Mouse (Mus musculus): ENCODE results near the gene Slc17a5. TPM values are rescaled to one million over a fixed set of nuclear protein-coding genes. Genes with fewer than 3 reads are reported as not detected.

Slc17a5 gene
- 29.9 TPM for polyA plus RNA-seq (2021)

DNA sequence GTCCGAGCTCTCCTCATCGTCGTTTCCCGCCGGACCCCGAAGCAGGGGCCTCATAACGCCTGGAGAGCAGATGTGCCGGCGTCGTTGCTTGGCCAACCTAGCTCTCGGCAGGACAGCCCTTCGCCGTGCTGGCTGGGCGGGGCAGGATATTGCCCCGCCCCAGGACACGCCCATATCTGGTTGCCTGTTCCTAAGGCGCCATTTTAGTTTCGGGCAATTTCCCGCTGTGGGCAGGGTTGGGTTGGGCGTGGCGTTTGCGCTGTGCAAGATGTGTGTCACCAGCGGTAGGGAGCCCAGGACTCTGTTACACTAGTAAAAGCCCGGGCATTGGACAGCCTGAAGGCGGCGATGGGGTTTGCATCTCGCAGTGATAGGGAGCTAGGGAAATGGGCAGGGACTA is at the start of gene Slc17a5:
Gene Slc17a5, minus strand, starts transcription at position 128 of the 400 bp plus-strand sequence.
- no peak for TF ChIP-seq CTCF (IDR thresholded peaks at IDR 0.05)
- no peaks in the 10 kb centered on the region for H3K27me3 ChIP-seq
- POLR2A ChIA-PET = interaction anchor here (0.6 to 1.0 kb wide), 2 partner anchors 23 to 396 kb away, joined by 3 to 4 read pairs; no protein-coding TSS in a partner anchor
- ATAC-seq = peak; percentile 97
- DNase-seq (ENCODE audit: low read depth, low spot score) = peak; percentile 59
- in situ Hi-C loops (cut with MboI; ENCODE audit: low pct_unique_long_range_greater_than_20kb) = no loop called here
- CTCF ChIA-PET = interaction anchor here (1.4 kb wide), 1 partner anchor 40 kb away, joined by 3 read pairs; no protein-coding TSS in a partner anchor

DNA sequence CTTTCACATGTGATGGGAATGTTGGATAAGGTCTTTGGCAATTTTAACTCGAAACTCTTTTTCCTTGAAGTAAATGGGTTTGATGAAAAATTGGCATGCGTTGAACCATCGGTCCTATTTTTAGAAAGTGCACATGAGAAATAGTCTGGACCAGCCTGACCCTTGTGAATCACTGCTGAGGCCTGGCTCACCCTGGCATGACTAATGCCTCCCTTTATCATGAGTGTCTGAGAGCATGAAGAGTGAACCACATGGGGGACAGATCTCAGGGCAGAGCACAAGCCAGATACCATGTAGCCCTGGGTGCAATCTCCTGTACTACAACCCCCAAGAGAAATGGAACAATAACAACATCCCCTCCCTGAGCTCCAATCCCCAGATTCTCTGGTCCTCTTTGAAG is 46.1 kb upstream of the Slc17a5 start:
- ATAC-seq = peak; percentile 82
- peak; percentile 68 for DNase-seq (ENCODE audit: low read depth, low spot score)
- no peak for TF ChIP-seq CTCF (IDR thresholded peaks at IDR 0.05)
- ChIA-PET CTCF (interaction anchor here (0.9 to 1.3 kb wide), 3 partner anchors 10 to 14 kb away, joined by 3 to 5 read pairs (median 4); no protein-coding TSS in a partner anchor), POLR2A (no interaction called here)
- in situ Hi-C loops (cut with MboI; ENCODE audit: low pct_unique_long_range_greater_than_20kb) = no loop called here
- H3K27me3 ChIP-seq = no peaks in the 10 kb centered on the region

DNA sequence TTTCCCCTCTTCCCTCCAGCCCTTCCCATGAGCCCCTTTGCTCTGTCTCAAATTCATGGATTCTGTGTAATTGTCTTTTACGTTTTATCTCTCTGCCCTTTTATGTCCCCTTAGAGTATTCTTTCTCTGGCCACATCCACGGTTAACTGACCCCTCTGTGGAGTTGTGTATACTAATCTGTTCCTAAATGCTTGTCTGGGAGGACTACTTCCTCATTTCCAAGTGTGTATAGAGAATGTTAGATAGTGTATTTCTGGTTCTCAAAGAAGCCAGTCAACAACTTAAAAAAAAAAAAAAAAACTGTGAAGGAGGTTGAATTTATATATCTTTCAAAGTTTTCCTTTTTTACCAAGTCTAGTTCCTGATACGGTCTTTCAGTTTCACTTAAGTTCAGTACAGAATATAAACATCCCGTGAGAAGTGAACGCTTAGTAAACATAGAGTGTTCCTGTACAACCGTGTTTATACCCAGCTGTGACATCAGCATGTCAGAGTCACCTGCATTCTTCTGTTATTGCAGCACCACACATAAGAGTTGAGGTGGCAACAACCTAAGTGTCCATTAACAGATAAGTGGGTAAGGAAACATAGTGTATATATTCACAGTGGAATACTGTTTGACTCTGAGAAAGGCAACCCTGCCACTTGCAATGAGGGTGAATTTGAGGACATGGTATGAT is 44.1 kb upstream of the Slc17a5 start:
- ATAC-seq (no peak), DNase-seq (ENCODE audit: low read depth, low spot score) (no peak)
- POLR2A ChIA-PET = no interaction called here

DNA sequence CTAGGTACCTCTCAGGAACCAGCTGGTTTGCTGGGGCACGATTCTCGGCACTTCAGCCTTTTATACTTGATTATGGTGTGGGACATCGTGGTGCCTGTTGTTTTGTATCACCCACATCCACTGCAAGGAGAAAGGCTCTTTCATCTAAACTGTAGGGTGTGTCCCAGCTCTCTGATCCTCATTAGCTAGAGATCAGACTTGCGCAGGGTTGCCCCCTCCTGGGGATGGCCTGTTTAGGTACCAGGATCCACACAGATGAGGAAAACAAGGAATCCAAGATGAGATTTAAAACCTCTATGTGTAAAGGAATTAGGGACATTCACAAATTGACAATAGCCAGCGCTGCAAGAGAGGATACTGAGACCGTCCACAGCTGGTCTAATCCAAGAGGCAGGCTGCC is 42.1 kb upstream of the Slc17a5 start:
- ATAC-seq (no peak), DNase-seq (ENCODE audit: low read depth, low spot score) (no peak)
- POLR2A ChIA-PET = no interaction called here
- in situ Hi-C loops (cut with MboI; ENCODE audit: low pct_unique_long_range_greater_than_20kb) = no loop called here
- TF ChIP-seq CTCF (IDR thresholded peaks at IDR 0.05) = peak; percentile 26
- H3K27me3 ChIP-seq = no peaks in the 10 kb centered on the region
- CTCF ChIA-PET = interaction anchor here (1.2 to 1.5 kb wide), 3 partner anchors 8 to 28 kb away, joined by 3 read pairs; no protein-coding TSS in a partner anchor

More for the DNA sequence above, 44.1 kb upstream of the Slc17a5 start:
- TF ChIP-seq CTCF (IDR thresholded peaks at IDR 0.05) = no peak
- in situ Hi-C loops (cut with MboI; ENCODE audit: low pct_unique_long_range_greater_than_20kb) = no loop called here
- CTCF ChIA-PET = interaction anchor here (2.0 kb wide), 1 partner anchor 14 kb away, joined by 4 read pairs; no protein-coding TSS in a partner anchor
- H3K27me3 ChIP-seq = no peaks in the 10 kb centered on the region

DNA sequence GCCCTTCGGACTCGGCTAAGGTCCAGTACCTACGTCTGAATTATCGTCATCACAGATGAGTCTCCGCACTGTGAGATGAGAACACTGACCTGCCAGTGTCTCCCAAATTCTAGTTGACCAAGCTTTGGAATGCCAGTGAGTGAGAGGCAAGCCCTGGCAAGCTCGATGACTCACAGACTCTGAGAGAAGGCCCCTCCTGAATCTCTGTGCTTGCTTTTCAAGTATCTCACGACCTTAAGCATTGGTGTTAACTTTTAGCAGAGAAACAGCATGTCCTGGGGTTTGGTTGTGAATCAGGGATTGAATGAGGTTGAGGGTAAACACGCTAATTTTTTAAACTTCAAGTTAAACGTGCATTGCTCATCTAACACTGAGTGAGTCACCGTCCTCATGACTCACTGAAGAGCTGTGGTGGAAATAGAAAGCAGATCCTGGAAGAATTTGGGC is 35.5 kb upstream of the Slc17a5 start:
- ATAC-seq (peak; percentile 95), DNase-seq (ENCODE audit: low read depth, low spot score) (peak; percentile 72)
- CTCF ChIA-PET = interaction anchor here (1.9 kb wide), 1 partner anchor 10 kb away, joined by 5 read pairs; no protein-coding TSS in a partner anchor
- TF ChIP-seq CTCF (IDR thresholded peaks at IDR 0.05) = no peak
- POLR2A ChIA-PET = no interaction called here
- in situ Hi-C loops (cut with MboI; ENCODE audit: low pct_unique_long_range_greater_than_20kb) = no loop called here
- no peaks in the 10 kb centered on the region for H3K27me3 ChIP-seq

DNA sequence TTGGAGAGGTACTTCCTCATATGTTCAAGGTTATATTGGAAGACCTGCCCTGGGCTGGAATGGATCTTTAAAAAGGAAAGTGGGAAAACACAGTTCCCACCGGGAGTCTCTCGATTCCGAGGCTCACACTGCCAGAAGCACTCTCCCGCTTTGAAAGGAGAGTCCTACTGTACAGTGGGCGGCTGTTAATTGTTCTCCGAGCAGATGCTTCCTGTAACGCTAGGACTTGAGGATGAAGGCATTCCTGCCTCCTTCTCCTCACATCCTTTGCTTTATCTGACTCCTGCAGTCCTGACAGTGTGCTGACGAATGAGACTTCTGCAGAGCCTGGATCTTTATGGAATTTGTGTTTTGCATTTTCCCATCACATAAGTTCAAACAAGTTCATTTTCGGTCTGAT is 31.4 kb upstream of the Slc17a5 start:
- H3K27me3 ChIP-seq = no peaks in the 10 kb centered on the region
- ChIA-PET POLR2A (no interaction called here), CTCF (interaction anchor here (2.2 kb wide), 1 partner anchor 18 kb away, joined by 5 read pairs; no protein-coding TSS in a partner anchor)
- DNase-seq (ENCODE audit: low read depth, low spot score) (no peak), ATAC-seq (no peak)
- in situ Hi-C loops (cut with MboI; ENCODE audit: low pct_unique_long_range_greater_than_20kb) = no loop called here
- TF ChIP-seq CTCF (IDR thresholded peaks at IDR 0.05) = no peak

DNA sequence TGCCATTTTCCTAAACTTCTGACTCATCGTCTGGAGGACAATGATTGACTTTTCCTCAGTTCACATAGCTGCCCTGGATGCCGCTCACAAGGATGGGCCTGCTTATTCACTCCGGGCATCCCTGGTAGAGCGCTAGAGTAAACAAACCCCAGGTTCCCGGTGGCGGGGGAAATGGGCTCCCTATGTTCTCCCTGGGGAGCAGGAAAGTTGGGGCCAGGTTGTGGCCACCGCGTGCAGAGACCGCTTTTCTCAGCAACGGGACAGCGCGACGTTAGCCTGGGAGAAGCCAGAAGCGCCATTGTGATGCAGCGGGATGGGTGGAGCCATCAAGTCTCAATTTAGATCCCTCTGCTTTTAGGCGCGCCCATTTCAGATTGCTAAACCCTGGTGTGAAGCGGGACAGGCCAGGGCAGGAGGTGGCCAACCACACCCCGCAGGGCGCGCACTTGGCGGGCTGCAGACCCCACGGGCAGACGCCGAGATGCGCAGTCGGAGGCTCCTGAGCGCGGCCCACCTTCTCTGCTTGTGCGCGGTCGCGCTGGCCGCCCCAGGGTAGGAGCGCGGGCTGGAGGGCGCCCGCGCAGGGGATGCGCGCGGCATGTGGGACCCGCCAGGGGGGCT is 27.7 kb upstream of the Slc17a5 start, which contains the start of gene Cd109:
Gene Cd109, plus strand, starts transcription at position 146 of the 621 bp plus-strand sequence.
- POLR2A ChIA-PET = no interaction called here
- in situ Hi-C loops (cut with MboI; ENCODE audit: low pct_unique_long_range_greater_than_20kb) = no loop called here
- CTCF ChIA-PET = no interaction called here
- H3K27me3 ChIP-seq = no peaks in the 10 kb centered on the region
- DNase-seq (ENCODE audit: low read depth, low spot score) (no peak), ATAC-seq (peak; percentile 73)
- TF ChIP-seq CTCF (IDR thresholded peaks at IDR 0.05) = no peak

DNA sequence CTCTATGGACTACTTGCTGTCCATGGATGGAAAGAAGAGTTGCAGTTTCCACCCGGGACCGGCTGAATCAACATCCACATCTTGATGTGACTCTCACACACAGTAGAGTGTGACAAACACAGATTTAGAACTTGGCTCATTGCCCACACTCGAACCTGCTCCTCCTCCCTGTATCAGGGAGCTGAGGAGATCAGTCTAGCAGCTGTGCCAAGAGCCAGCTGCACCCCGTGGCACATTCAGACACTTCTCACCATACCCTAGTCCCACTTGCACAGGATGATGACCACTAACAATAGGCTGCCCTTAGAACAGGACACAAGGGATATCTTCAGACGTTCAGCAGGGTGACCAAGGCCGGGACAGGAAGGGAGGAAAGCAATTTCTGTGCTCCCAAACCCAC is 26.4 kb upstream of the Slc17a5 start:
- no peaks in the 10 kb centered on the region for H3K27me3 ChIP-seq
- DNase-seq (ENCODE audit: low read depth, low spot score) (no peak), ATAC-seq (no peak)
- ChIA-PET POLR2A (interaction anchor here (0.7 kb wide), 1 partner anchor 127 kb away, joined by 3 read pairs; no protein-coding TSS in a partner anchor), CTCF (interaction anchor here (1.9 kb wide), 1 partner anchor 18 kb away, joined by 5 read pairs; no protein-coding TSS in a partner anchor)
- in situ Hi-C loops (cut with MboI; ENCODE audit: low pct_unique_long_range_greater_than_20kb) = no loop called here
- TF ChIP-seq CTCF (IDR thresholded peaks at IDR 0.05) = no peak

DNA sequence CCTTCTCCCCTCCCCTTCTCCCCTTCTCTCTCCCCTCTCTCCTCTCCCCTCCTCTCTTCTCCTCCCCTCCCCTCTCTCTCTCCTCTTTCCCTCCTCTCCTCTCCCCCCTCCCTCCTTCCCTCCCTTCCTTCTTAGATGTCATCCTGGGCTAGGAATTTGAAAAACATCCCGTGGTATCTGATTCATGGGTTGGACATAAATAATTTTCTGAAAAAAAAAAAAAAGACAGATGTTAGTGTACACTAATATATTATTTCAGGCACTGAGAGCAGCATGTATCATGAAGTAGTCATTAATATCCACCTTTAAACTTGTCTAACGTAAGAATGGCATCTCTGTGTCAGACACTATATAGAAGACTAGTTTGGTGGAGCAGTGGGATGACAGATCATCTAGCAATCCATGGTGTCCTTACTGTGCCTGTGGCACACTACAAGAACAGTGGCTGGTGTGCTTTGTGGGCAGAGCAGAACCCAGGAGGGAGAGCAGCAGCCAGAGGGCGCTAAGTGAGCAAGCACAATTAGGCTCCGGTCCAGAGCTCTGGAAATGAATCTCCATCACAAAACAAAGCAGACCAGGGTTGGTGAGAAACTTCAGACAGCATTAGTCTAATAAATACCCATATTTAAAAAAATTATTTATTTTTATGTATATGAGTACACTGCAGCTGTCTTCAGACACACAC is 13.3 kb upstream of the Slc17a5 start:
- ATAC-seq (no peak), DNase-seq (ENCODE audit: low read depth, low spot score) (peak; percentile 25)
- H3K27me3 ChIP-seq = no peaks in the 10 kb centered on the region
- CTCF ChIA-PET = interaction anchor here (0.6 to 1.2 kb wide), 5 partner anchors 9 to 30 kb away, joined by 3 to 5 read pairs (median 3); no protein-coding TSS in a partner anchor
- in situ Hi-C loops (cut with MboI; ENCODE audit: low pct_unique_long_range_greater_than_20kb) = no loop called here
- POLR2A ChIA-PET = no interaction called here
- peak; percentile 91 for TF ChIP-seq CTCF (IDR thresholded peaks at IDR 0.05)

DNA sequence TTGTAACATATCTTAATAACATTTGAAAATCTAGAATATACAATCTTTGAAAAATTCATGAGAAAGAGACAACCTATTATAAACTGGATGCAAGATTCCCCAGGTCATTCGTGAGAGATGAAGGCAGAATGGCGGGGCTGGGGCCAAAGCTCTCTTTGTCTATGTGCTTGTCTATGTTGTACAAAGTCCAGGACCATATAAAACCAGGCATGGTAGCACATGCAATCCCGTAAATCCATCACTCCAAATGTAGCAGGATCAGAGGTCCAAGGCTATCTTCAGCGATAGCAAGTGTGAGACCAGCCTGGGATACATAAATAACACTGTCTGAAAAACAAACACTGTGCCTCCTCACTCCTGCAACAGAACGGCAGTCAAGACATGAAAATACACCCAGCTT is 12.1 kb upstream of the Slc17a5 start:
- H3K27me3 ChIP-seq = no peaks in the 10 kb centered on the region
- ATAC-seq (no peak), DNase-seq (ENCODE audit: low read depth, low spot score) (no peak)
- ChIA-PET POLR2A (no interaction called here), CTCF (interaction anchor here (0.7 to 0.8 kb wide), 2 partner anchors 10 to 38 kb away, joined by 3 read pairs; no protein-coding TSS in a partner anchor)
- in situ Hi-C loops (cut with MboI; ENCODE audit: low pct_unique_long_range_greater_than_20kb) = loop anchor here (5.0 to 10.0 kb wide), 2 partner anchors 105 to 1122 kb away; no protein-coding TSS in a partner anchor
- no peak for TF ChIP-seq CTCF (IDR thresholded peaks at IDR 0.05)
